Mouse (Mus musculus) MEL (cell line): ENCODE data around the gene March6. TPM values are rescaled to one million over a fixed set of nuclear protein-coding genes. Genes with fewer than 3 reads are reported as not detected.

ENCODE experiments used
- DNase-seq: peaks from one replicate; pipeline ENCODE4 v3.0.0; 2011; ENCODE audit warnings: low read depth, low spot score
- H3K27ac ChIP-seq: 2 replicates; pipeline ENCODE4 v1.5.1; 2012; ENCODE audit warnings: low read depth, mild to moderate bottlenecking, control low read depth, low read length, moderate library complexity; ENCODE audit not compliant: control insufficient read depth
- H3K27me3 ChIP-seq, 2 experiments: fragments of 150-350 bp in 1 of 2; sonication (generic) in 1 of 2; 2 replicates each; pipeline ENCODE4 v1.6.1; 2012; ENCODE audit warnings: low read length in 2 of 2, mild to moderate bottlenecking in 2 of 2, improper control_type of control experiment in 1 of 2, moderate library complexity in 1 of 2; ENCODE audit not compliant: insufficient read depth in 2 of 2, control insufficient read depth in 1 of 2
- H3K36me3 ChIP-seq, 2 experiments: 2 replicates each; pipeline ENCODE4 v1.6.1; 2012 to 2014; ENCODE audit warnings: low read length in 2 of 2, improper control_type of control experiment in 1 of 2, inconsistent platforms in 1 of 2, mild to moderate bottlenecking in 1 of 2; ENCODE audit not compliant: insufficient read depth in 2 of 2, control insufficient read depth in 1 of 2
- H3K4me1 ChIP-seq, 2 experiments: fragments of 150-350 bp in 1 of 2; sonication (generic) in 1 of 2; 2 replicates each; pipeline ENCODE4 v1.6.1; 2012; ENCODE audit warnings: low read length in 2 of 2, improper control_type of control experiment in 1 of 2, mild to moderate bottlenecking in 1 of 2; ENCODE audit not compliant: insufficient read depth in 2 of 2, control insufficient read depth in 1 of 2
- H3K4me3 ChIP-seq, 2 experiments: fragments of 150-350 bp in 1 of 2; sonication (generic) in 1 of 2; 2 replicates each; pipeline ENCODE4 v1.5.1; 2012; ENCODE audit warnings: low read depth in 2 of 2, low read length in 2 of 2, mild to moderate bottlenecking in 2 of 2, moderate library complexity in 2 of 2, control low read depth in 1 of 2, improper control_type of control experiment in 1 of 2; ENCODE audit not compliant: control insufficient read depth in 1 of 2, insufficient read depth in 1 of 2
- H3K79me2 ChIP-seq: 2 replicates; pipeline ENCODE4 v1.6.1; 2012; ENCODE audit warnings: mild to moderate bottlenecking, low read length, moderate library complexity; ENCODE audit not compliant: control insufficient read depth, poor library complexity, insufficient read depth
- H3K9ac ChIP-seq: 2 replicates; pipeline ENCODE4 v1.6.1; 2012; ENCODE audit warnings: low read depth, mild to moderate bottlenecking, control low read depth, low read length, moderate library complexity; ENCODE audit not compliant: control insufficient read depth, poor library complexity, severe bottlenecking
- H3K9me3 ChIP-seq: fragments of 150-350 bp; sonication (generic); replicated peaks from 2 replicates; pipeline ENCODE4 v1.6.1; 2012; ENCODE audit warnings: mild to moderate bottlenecking, low read length, improper control_type of control experiment, moderate library complexity; ENCODE audit not compliant: insufficient read depth
- BHLHE40 ChIP-seq: IDR thresholded peaks from 2 replicates; pipeline ENCODE4 v1.6.1; 2012; ENCODE audit warnings: low read depth, mild to moderate bottlenecking, inconsistent platforms, low read length, improper control_type of control experiment, borderline replicate concordance
- CHD1 ChIP-seq: IDR thresholded peaks from 2 replicates; pipeline ENCODE4 v1.6.1; 2012; ENCODE audit warnings: low read depth, mild to moderate bottlenecking, inconsistent platforms, low read length, improper control_type of control experiment
- CHD2 ChIP-seq: IDR thresholded peaks from 2 replicates; pipeline ENCODE4 v1.6.1; 2011; ENCODE audit warnings: low read length, improper control_type of control experiment
- CTCF ChIP-seq, 3 experiments: IDR thresholded peaks in 2 of 3; conservative IDR thresholded peaks in 1 of 3; 2 replicates each; pipeline ENCODE4 v1.5.1; 2011 to 2012; ENCODE audit warnings: low read length in 3 of 3, low read depth in 2 of 3, mild to moderate bottlenecking in 2 of 3, improper control_type of control experiment in 1 of 3, inconsistent platforms in 1 of 3, mixed read lengths in 1 of 3, moderate library complexity in 1 of 3; ENCODE audit not compliant: control insufficient read depth in 1 of 3, insufficient read depth in 1 of 3, poor library complexity in 1 of 3, severe bottlenecking in 1 of 3
- E2F4 ChIP-seq: IDR thresholded peaks from 2 replicates; pipeline ENCODE4 v1.6.1; 2011; ENCODE audit warnings: low read depth, low read length, improper control_type of control experiment, borderline replicate concordance
- ELF1 ChIP-seq: IDR thresholded peaks from 2 replicates; pipeline ENCODE4 v1.6.1; 2014; ENCODE audit warnings: low read depth, mild to moderate bottlenecking, inconsistent platforms, low read length, improper control_type of control experiment, moderate library complexity
- ETS1 ChIP-seq: IDR thresholded peaks from 2 replicates; pipeline ENCODE4 v1.6.1; 2012; ENCODE audit warnings: low read depth, mild to moderate bottlenecking, inconsistent platforms, low read length, improper control_type of control experiment, moderate library complexity
- GABPA ChIP-seq: IDR thresholded peaks from 2 replicates; pipeline ENCODE4 v1.6.1; 2012; ENCODE audit warnings: low read depth, mild to moderate bottlenecking, inconsistent platforms, low read length, improper control_type of control experiment, moderate library complexity
- GATA1 ChIP-seq: IDR thresholded peaks from 2 replicates; pipeline ENCODE4 v1.6.1; 2011; ENCODE audit warnings: low read depth, low read length, improper control_type of control experiment
- HCFC1 ChIP-seq: IDR thresholded peaks from 2 replicates; pipeline ENCODE4 v1.6.1; 2012; ENCODE audit warnings: low read depth, mild to moderate bottlenecking, inconsistent platforms, low read length, improper control_type of control experiment, moderate library complexity
- JUND ChIP-seq: IDR thresholded peaks from 2 replicates; pipeline ENCODE4 v1.6.1; 2011; ENCODE audit warnings: low read depth, mild to moderate bottlenecking, improper control_type of control experiment, low read length
- KAT2A ChIP-seq: conservative IDR thresholded peaks from 2 replicates; pipeline ENCODE4 v1.6.1; 2012; ENCODE audit warnings: low read depth, low read length, improper control_type of control experiment, inconsistent platforms
- MAFK ChIP-seq: IDR thresholded peaks from 2 replicates; pipeline ENCODE4 v1.6.1; 2011; ENCODE audit warnings: low read depth, mild to moderate bottlenecking, low read length, improper control_type of control experiment, borderline replicate concordance
- MAX ChIP-seq: IDR thresholded peaks from 2 replicates; pipeline ENCODE4 v1.6.1; 2011; ENCODE audit warnings: low read length, improper control_type of control experiment
- MEF2A ChIP-seq: IDR thresholded peaks from 2 replicates; pipeline ENCODE4 v1.6.1; 2014; ENCODE audit warnings: low read depth, mild to moderate bottlenecking, inconsistent platforms, low read length, improper control_type of control experiment; ENCODE audit not compliant: poor library complexity, insufficient replicate concordance, severe bottlenecking; ENCODE audit errors: extremely low read depth
- MYC ChIP-seq: IDR thresholded peaks from 2 replicates; pipeline ENCODE4 v1.6.1; 2011; ENCODE audit warnings: low read depth, mild to moderate bottlenecking, low read length, improper control_type of control experiment, moderate library complexity
- NELFE ChIP-seq: IDR thresholded peaks from 2 replicates; pipeline ENCODE4 v1.6.1; 2011; ENCODE audit warnings: low read depth, low read length, improper control_type of control experiment
- POLR2A ChIP-seq, 2 experiments: IDR thresholded peaks; 2 replicates each; pipeline ENCODE4 v1.6.1; 2011 to 2012; ENCODE audit warnings: low read length in 2 of 2, mild to moderate bottlenecking in 2 of 2, control low read depth in 1 of 2, improper control_type of control experiment in 1 of 2, low read depth in 1 of 2, moderate library complexity in 1 of 2; ENCODE audit not compliant: control insufficient read depth in 1 of 2, insufficient read depth in 1 of 2, poor library complexity in 1 of 2
- POLR2AphosphoS2 ChIP-seq: IDR thresholded peaks from 2 replicates; pipeline ENCODE4 v1.6.1; 2011; ENCODE audit warnings: low read length, improper control_type of control experiment
- RAD21 ChIP-seq: IDR thresholded peaks from 2 replicates; pipeline ENCODE4 v1.6.1; 2011; ENCODE audit warnings: mild to moderate bottlenecking, low read depth, low read length, improper control_type of control experiment
- SIN3A ChIP-seq: IDR thresholded peaks from 2 replicates; pipeline ENCODE4 v1.6.1; 2012; ENCODE audit warnings: low read length, improper control_type of control experiment, inconsistent platforms
- SMC3 ChIP-seq: IDR thresholded peaks from 2 replicates; pipeline ENCODE4 v1.6.1; 2011; ENCODE audit warnings: low read depth, low read length, improper control_type of control experiment
- TAL1 ChIP-seq: IDR thresholded peaks from 2 replicates; pipeline ENCODE4 v1.6.1; 2012; ENCODE audit warnings: mild to moderate bottlenecking, inconsistent platforms, low read length, moderate library complexity, mixed read lengths
- TBP ChIP-seq: IDR thresholded peaks from 2 replicates; pipeline ENCODE4 v1.8.0; 2011; ENCODE audit warnings: low read depth, low read length, improper control_type of control experiment
- UBTF ChIP-seq: IDR thresholded peaks from 2 replicates; pipeline ENCODE4 v1.6.1; 2012; ENCODE audit warnings: low read depth, mild to moderate bottlenecking, inconsistent platforms, low read length, improper control_type of control experiment, moderate library complexity, borderline replicate concordance; ENCODE audit not compliant: insufficient read depth
- USF1 ChIP-seq: IDR thresholded peaks from 2 replicates; pipeline ENCODE4 v1.6.1; 2014; ENCODE audit warnings: low read depth, mild to moderate bottlenecking, inconsistent platforms, low read length, improper control_type of control experiment, moderate library complexity
- USF2 ChIP-seq, 2 experiments: IDR thresholded peaks; 2 replicates each; pipeline ENCODE4 v1.6.1; 2011 to 2012; ENCODE audit warnings: improper control_type of control experiment in 2 of 2, low read length in 2 of 2, borderline replicate concordance in 1 of 2, inconsistent platforms in 1 of 2, low read depth in 1 of 2, mild to moderate bottlenecking in 1 of 2; ENCODE audit not compliant: insufficient read depth in 1 of 2
- ZC3H11A ChIP-seq: IDR thresholded peaks from 2 replicates; pipeline ENCODE4 v1.6.1; 2012; ENCODE audit warnings: low read depth, mild to moderate bottlenecking, inconsistent platforms, low read length, improper control_type of control experiment
- ZKSCAN1 ChIP-seq: IDR thresholded peaks from 2 replicates; pipeline ENCODE4 v1.6.1; 2012; ENCODE audit warnings: low read depth, mild to moderate bottlenecking, inconsistent platforms, low read length, improper control_type of control experiment, moderate library complexity
- ZMIZ1 ChIP-seq: IDR thresholded peaks from 2 replicates; pipeline ENCODE4 v1.6.1; 2012; ENCODE audit warnings: low read depth, mild to moderate bottlenecking, inconsistent platforms, low read length, improper control_type of control experiment, moderate library complexity
- ZNF384 ChIP-seq: IDR thresholded peaks from 2 replicates; pipeline ENCODE4 v1.6.1; 2012; ENCODE audit warnings: low read depth, mild to moderate bottlenecking, inconsistent platforms, low read length, improper control_type of control experiment
- polyA plus RNA-seq, 2 experiments: library from polyadenylated mRNA; stranded (reverse) in 1 of 2; unstranded in 1 of 2; fragments of >175 nt in 1 of 2; fragments of >200 nt in 1 of 2; gene quantifications; 2 replicates each; pipeline versions ENCODE4 v1.2.1 to v1.2.4; 2012; ENCODE audit warnings: low replicate concordance in 2 of 2, low read depth in 1 of 2; ENCODE audit not compliant: insufficient read length in 2 of 2, insufficient read depth in 1 of 2, missing spikeins in 1 of 2
- total RNA-seq: library from RNA; depleted of rRNA; stranded (reverse); fragments of 300-350 nt; gene quantifications from 2 replicates; pipeline ENCODE4 v1.2.3, GENCODE M21; 2012

The March6 gene
- total and polyA plus RNA-seq, 3 experiments: 37.9 to 114 (median 62.5) TPM

DNA sequence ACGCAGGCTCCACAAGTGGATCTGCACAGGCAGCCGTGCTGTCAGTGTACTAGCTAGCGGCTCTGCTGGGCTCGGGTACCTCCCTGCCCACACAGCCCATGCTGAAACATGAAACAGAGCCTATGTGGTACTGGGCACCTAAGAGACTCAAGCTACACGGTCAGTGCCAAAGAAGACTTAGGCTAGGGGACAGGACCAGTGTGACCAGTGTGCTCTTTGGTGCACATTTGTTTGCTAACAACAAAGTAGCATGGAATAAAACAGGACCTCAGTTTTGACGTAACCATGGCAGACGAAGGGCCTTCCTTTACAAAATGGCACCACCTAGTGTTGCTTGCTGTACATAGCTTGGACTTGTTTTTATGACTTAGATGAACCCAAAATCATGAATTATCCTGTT is 83.7 kb downstream of the March6 start:
- Histone ChIP-seq H3K79me2 (no peaks in the 10 kb centered on the region), H3K4me3 (no peak overlapping the region), H3K4me1 (peaks cover under 1 to 17% of the 10 kb centered on the region in 2 experiments; a peak in 3 of 4 replicates), H3K36me3 (peaks cover 0 to 12% of the 10 kb centered on the region in 2 experiments; a peak in 2 of 4 replicates), H3K27ac (no peak overlapping the region), H3K27me3 (no peaks in the 10 kb centered on the region), H3K9me3 (no peaks in the 10 kb centered on the region), H3K9ac (no peak overlapping the region)
- TF ChIP-seq SMC3 (peak; percentile 98), ETS1 (no peak), SIN3A (peak; percentile 69), MAFK (no peak), BHLHE40 (no peak), MAX (no peak), CHD2 (no peak), ZMIZ1 (no peak), TBP (no peak), MYC (no peak), E2F4 (no peak), GABPA (no peak), NELFE (no peak), ZNF384 (no peak), UBTF (no peak), ZC3H11A (peak; percentile 93), POLR2AphosphoS2 (no peak), KAT2A (no peak), CTCF (IDR thresholded peaks at IDR 0.05 in 2 of 3, conservative IDR thresholded peaks at IDR 0.05 in 1 of 3; ENCODE audit: control insufficient read depth in 1 of 3, insufficient read depth in 1 of 3, low read depth in 2 of 3, low read length in 3 of 3, poor library complexity in 1 of 3, severe bottlenecking in 1 of 3) (peak; percentile 65 to 98 (median 82)), RAD21 (peak; percentile 98), TAL1 (no peak), CHD1 (no peak)
- DNase-seq: peak; percentile 84

- H3K79me2 ChIP-seq: no peaks in the 10 kb centered on the region
- no peaks in the 10 kb centered on the region for H3K27me3 ChIP-seq
- H3K9me3 ChIP-seq: no peaks in the 10 kb centered on the region
- 0 out of 4 replicates have a peak, but pooled peaks cover 0 to 3% of the 10 kb centered on the region in 2 experiments for H3K36me3 ChIP-seq
- no peak overlapping the region for H3K4me3 ChIP-seq
- no peak overlapping the region for H3K9ac ChIP-seq
- TF ChIP-seq MEF2A (no peak), HCFC1 (no peak), JUND (no peak), MAFK (no peak), BHLHE40 (no peak), ELF1 (no peak), E2F4 (no peak), POLR2A (IDR thresholded peaks at IDR 0.05; ENCODE audit: control insufficient read depth in 1 of 2, insufficient read depth in 1 of 2, low read depth in 1 of 2, low read length in 2 of 2, poor library complexity in 1 of 2) (no peak), USF2 (IDR thresholded peaks at IDR 0.05; ENCODE audit: borderline replicate concordance in 1 of 2, insufficient read depth in 1 of 2, low read depth in 1 of 2, low read length in 2 of 2) (no peak), USF1 (no peak), GATA1 (no peak), RAD21 (no peak), ZKSCAN1 (no peak)
- TF ChIP-seq, all 39 proteins: peak for 0
- H3K27ac ChIP-seq: no peak overlapping the region
- DNase-seq: no peak
- peaks cover 3 to 10% of the 10 kb centered on the region in 2 experiments; a peak in 2 of 4 replicates for H3K4me1 ChIP-seq
These were observed 88.2 kb downstream of the March6 start for GRCm38 (mm10) chr15:31442698-31443097.
